Mouse (Mus musculus) limb, embryonic 14.5 days (tissue): Measurements from ENCODE around the gene Olfr346. TPM values are rescaled to one million over a fixed set of nuclear protein-coding genes. Genes with fewer than 3 reads are reported as not detected.

Experiments used
- ATAC-seq: fragments of 200-750 bp; cut with Nextera tagmentation; 2 replicates; pipeline ENCODE4 v1.8.0; 2017; ENCODE audit warnings: low read depth, moderate number of reproducible peaks, moderate TSS enrichment; ENCODE audit not compliant: low FRiP score
- DNase-seq: peaks from one replicate; pipeline ENCODE4 v3.0.0-alpha.2; 2015; ENCODE audit warnings: low spot score
- H3K27ac ChIP-seq: fragments of 300-500 bp; sonication (generic); replicated peaks from 2 replicates; pipeline ENCODE4 v1.5.1; 2014; ENCODE audit warnings: low read depth, mild to moderate bottlenecking, low read length, moderate library complexity, mixed read lengths
- H3K27me3 ChIP-seq: fragments of 300-500 bp; sonication (generic); 2 replicates; pipeline ENCODE4 v1.6.1; 2014; ENCODE audit warnings: low read length, mixed read lengths; ENCODE audit not compliant: control insufficient read depth, insufficient read depth
- H3K36me3 ChIP-seq: fragments of 300-500 bp; sonication (generic); 2 replicates; pipeline ENCODE4 v1.6.1; 2014; ENCODE audit warnings: mild to moderate bottlenecking, low read length, moderate library complexity, mixed read lengths; ENCODE audit not compliant: control insufficient read depth, insufficient read depth
- H3K4me1 ChIP-seq: fragments of 300-500 bp; sonication (generic); 2 replicates; pipeline ENCODE4 v1.6.1; 2014; ENCODE audit warnings: antibody characterized with exemption, low read length, mixed read lengths; ENCODE audit not compliant: control insufficient read depth, insufficient read depth
- H3K4me2 ChIP-seq: fragments of 300-500 bp; sonication (generic); replicated peaks from 2 replicates; pipeline ENCODE4 v1.6.1; 2014; ENCODE audit warnings: low read depth, mild to moderate bottlenecking, low read length, moderate library complexity; ENCODE audit not compliant: severe bottlenecking
- H3K4me3 ChIP-seq: fragments of 300-500 bp; sonication (generic); replicated peaks from 2 replicates; pipeline ENCODE4 v1.5.1; 2014; ENCODE audit warnings: low read length
- H3K9ac ChIP-seq: fragments of 300-500 bp; sonication (generic); 2 replicates; pipeline ENCODE4 v1.6.1; 2014; ENCODE audit warnings: mild to moderate bottlenecking, low read depth, low read length, moderate library complexity; ENCODE audit not compliant: severe bottlenecking
- H3K9me3 ChIP-seq: fragments of 300-500 bp; sonication (generic); 2 replicates; pipeline ENCODE4 v1.6.1; 2016; ENCODE audit warnings: low read length; ENCODE audit not compliant: control insufficient read depth
- POLR2A ChIP-seq: fragments of 200-500 bp; IDR thresholded peaks from 2 replicates; pipeline ENCODE4 v1.8.0; 2012; ENCODE audit warnings: inconsistent platforms, mild to moderate bottlenecking, moderate library complexity, borderline replicate concordance; ENCODE audit not compliant: insufficient read depth, insufficient read length; ENCODE audit errors: extremely low read depth
- WGBS: fragments of 180-500 bp; shearing (Covaris S2); extraction: QIAGEN DNeasy Blood & Tissue Kit; methylation state at CpG from one replicate; pipeline ENCODE4 v1.1.7; 2014; 5-methylcytosine and 5-hydroxymethylcytosine counted together
- polyA plus RNA-seq, 2 experiments: library from polyadenylated mRNA; depleted of rRNA in 1 of 2; stranded (reverse) in 1 of 2; unstranded in 1 of 2; fragments of >200 nt; fragmentation: Nextera tagmentation in 1 of 2; extraction: Ambion mirVana in 1 of 2; gene quantifications; 2 replicates each; pipeline versions ENCODE4 v1.2.1 to v1.2.3; 2012 to 2014

The Olfr346 gene
- polyA plus RNA-seq (2012; rRNA removed) (not detected in 2 replicates), polyA plus RNA-seq (2014; fragmentation: Nextera tagmentation; extraction: Ambion mirVana) (not detected in 2 replicates)

DNA sequence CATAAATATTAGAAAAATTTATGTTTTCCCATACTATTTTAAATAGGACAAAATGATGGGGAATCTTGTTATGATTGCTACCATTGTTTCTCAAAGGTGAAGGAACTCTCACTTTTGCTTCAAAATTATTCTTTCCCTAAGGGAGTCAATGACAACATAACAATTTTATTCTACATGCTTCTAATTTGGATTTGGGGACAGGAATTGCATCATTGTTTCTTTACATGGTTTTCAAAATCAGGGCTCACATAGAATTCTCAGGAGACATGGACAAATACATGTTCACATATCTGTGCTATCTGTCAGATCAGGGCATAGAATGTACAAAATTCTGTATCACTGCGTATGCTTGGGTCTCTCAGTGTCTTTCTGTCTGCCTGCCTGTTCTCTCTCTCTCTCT, at the start of gene Olfr346:
Gene Olfr346 (plus strand): TSS at position 301 of the 400 bp plus-strand sequence.
- Histone ChIP-seq H3K9me3 (no peaks in the 10 kb centered on the region), H3K36me3 (no peaks in the 10 kb centered on the region), H3K4me3 (no peak within 1 kb of the TSS), H3K4me1 (no peaks in the 10 kb centered on the region), H3K4me2 (no peak within 1 kb of the TSS), H3K27ac (no peak within 1 kb of the TSS), H3K27me3 (no peaks in the 10 kb centered on the region), H3K9ac (no peak within 1 kb of the TSS)
- no peak for ATAC-seq
- TF ChIP-seq POLR2A, result no peak
- no peak for DNase-seq
- 88% methylated on average over 1 of the region's 1 CpGs for WGBS

DNA sequence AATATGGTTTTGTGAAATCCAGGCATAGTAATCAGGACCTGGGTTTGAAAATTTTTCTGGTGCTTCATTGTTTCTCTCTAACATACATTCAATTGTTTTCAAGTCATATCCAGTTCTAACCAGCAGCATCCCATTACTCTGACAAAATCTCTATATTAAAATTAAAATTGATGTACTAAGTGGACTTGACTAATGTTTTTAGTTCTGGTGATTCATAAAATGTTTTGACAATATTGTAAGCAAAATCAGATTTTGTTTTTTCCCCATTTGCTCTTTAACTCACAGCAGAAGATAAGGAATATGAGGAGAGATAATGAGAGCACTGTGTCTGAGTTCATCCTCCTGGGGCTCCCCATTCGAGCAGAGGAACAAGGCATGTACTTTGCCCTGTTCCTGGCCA, 45.8 kb upstream of the Olfr346 start, which contains the start of gene Olfr345:
Gene Olfr345 (plus strand): TSS at position 301 of the 400 bp plus-strand sequence.
- Histone ChIP-seq H3K4me1 (no peaks in the 10 kb centered on the region), H3K27me3 (no peaks in the 10 kb centered on the region), H3K27ac (no peak within 1 kb of the TSS), H3K36me3 (no peaks in the 10 kb centered on the region), H3K9me3 (0 out of 2 replicates have a peak, but pooled peaks cover 4% of the 10 kb centered on the region), H3K9ac (no peak within 1 kb of the TSS), H3K4me2 (no peak within 1 kb of the TSS), H3K4me3 (no peak within 1 kb of the TSS)
- DNase-seq (no peak), ATAC-seq (no peak)
- TF ChIP-seq POLR2A, result no peak
- WGBS, result 79% methylated on average over 1 of the region's 1 CpGs

DNA sequence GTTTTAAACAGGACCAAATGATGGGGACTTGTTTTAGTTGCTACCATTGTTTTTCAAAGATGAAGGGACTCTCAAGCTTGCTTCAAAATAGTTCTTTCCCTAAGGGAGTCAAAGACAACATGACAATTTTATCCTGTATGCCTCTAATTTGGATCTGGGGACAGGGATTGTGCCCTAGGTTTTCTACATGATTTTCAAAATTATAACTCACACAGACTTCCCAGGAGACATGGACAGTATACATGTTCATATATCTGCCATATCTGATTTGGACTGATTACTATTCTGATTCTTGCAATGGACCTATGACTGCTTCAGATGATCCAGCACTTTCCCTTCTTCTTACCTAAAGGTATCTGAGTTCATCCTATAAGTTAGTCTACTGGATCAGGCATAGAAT, 46.0 kb downstream of the Olfr346 start, which contains the start of gene Olfr347:
Gene Olfr347 (plus strand): TSS at position 301 of the 400 bp plus-strand sequence.
- H3K36me3 ChIP-seq, result no peaks in the 10 kb centered on the region
- ATAC-seq (no peak), DNase-seq (no peak)
- no peaks in the 10 kb centered on the region for H3K4me1 ChIP-seq
- H3K27ac ChIP-seq, result no peak within 1 kb of the TSS
- no peak for TF ChIP-seq POLR2A
- no peak within 1 kb of the TSS for H3K4me3 ChIP-seq
- no peaks in the 10 kb centered on the region for H3K9me3 ChIP-seq
- no peak within 1 kb of the TSS for H3K4me2 ChIP-seq
- H3K9ac ChIP-seq, result no peak within 1 kb of the TSS
- H3K27me3 ChIP-seq, result no peaks in the 10 kb centered on the region

DNA sequence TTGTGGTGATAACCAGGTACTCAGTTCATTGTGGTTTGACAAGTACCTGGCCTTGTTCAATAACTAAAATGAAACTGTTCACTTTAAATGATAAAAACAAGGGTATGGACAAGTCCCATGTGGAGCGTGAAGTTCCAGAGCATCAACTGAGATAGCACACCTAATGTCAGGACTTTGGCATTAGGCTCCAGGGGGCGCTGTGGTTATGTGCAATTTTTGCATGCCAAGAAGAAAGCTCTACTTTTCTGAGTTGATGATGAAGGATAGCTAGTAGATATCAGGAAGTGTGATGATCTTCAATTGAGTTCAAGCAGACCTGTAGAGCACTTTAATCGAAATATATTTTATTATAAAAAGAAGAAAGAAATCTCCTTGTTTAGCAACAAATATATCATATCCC, 50.6 kb downstream of the Olfr346 start:
- 54% methylated on average over 3 of the region's 3 CpGs for WGBS
- H3K4me3 ChIP-seq, result no peak overlapping the region
- no peaks in the 10 kb centered on the region for H3K9me3 ChIP-seq
- TF ChIP-seq POLR2A, result no peak
- no peak overlapping the region for H3K4me2 ChIP-seq
- no peaks in the 10 kb centered on the region for H3K4me1 ChIP-seq
- DNase-seq (no peak), ATAC-seq (no peak)
- no peaks in the 10 kb centered on the region for H3K27me3 ChIP-seq
- no peak overlapping the region for H3K27ac ChIP-seq
- no peak overlapping the region for H3K9ac ChIP-seq
- H3K36me3 ChIP-seq, result no peaks in the 10 kb centered on the region

Other genes with a start within 250 kb of the Olfr346 start
- gene Olfr340, start 233.2 kb upstream of the Olfr346 start, polyA plus RNA-seq (2012; rRNA removed), result not detected in 2 replicates
- not detected in 2 replicates for gene Olfr340, start 233.2 kb upstream of the Olfr346 start, polyA plus RNA-seq (2014; fragmentation: Nextera tagmentation; extraction: Ambion mirVana)
- not detected in 2 replicates for gene Olfr341, start 203.3 kb upstream of the Olfr346 start, polyA plus RNA-seq (2012; rRNA removed)
- not detected in 2 replicates for gene Olfr341, start 203.3 kb upstream of the Olfr346 start, polyA plus RNA-seq (2014; fragmentation: Nextera tagmentation; extraction: Ambion mirVana)
- not detected in 2 replicates for gene Olfr342, start 160.8 kb upstream of the Olfr346 start, polyA plus RNA-seq (2012; rRNA removed)
- not detected in 2 replicates for gene Olfr342, start 160.8 kb upstream of the Olfr346 start, polyA plus RNA-seq (2014; fragmentation: Nextera tagmentation; extraction: Ambion mirVana)
- not detected in 2 replicates for gene Olfr344, start 119.1 kb upstream of the Olfr346 start, polyA plus RNA-seq (2012; rRNA removed)
- gene Olfr344, start 119.1 kb upstream of the Olfr346 start, polyA plus RNA-seq (2014; fragmentation: Nextera tagmentation; extraction: Ambion mirVana), result not detected in 2 replicates
- gene Olfr345, start 45.7 kb upstream of the Olfr346 start, polyA plus RNA-seq (2012; rRNA removed), result not detected in 2 replicates
- gene Olfr345, start 45.7 kb upstream of the Olfr346 start, polyA plus RNA-seq (2014; fragmentation: Nextera tagmentation; extraction: Ambion mirVana), result not detected in 2 replicates
- not detected in 2 replicates for gene Olfr347, start 46.1 kb downstream of the Olfr346 start, polyA plus RNA-seq (2012; rRNA removed)
- not detected in 2 replicates for gene Olfr347, start 46.1 kb downstream of the Olfr346 start, polyA plus RNA-seq (2014; fragmentation: Nextera tagmentation; extraction: Ambion mirVana)
- gene Olfr348, start 98.5 kb downstream of the Olfr346 start, polyA plus RNA-seq (2012; rRNA removed), result not detected in 2 replicates
- not detected in 2 replicates for gene Olfr348, start 98.5 kb downstream of the Olfr346 start, polyA plus RNA-seq (2014; fragmentation: Nextera tagmentation; extraction: Ambion mirVana)
- not detected in 2 replicates for gene Olfr50, start 104.8 kb downstream of the Olfr346 start, polyA plus RNA-seq (2012; rRNA removed)
- not detected in 2 replicates for gene Olfr50, start 104.8 kb downstream of the Olfr346 start, polyA plus RNA-seq (2014; fragmentation: Nextera tagmentation; extraction: Ambion mirVana)
- not detected in 2 replicates for gene Olfr3, start 131.2 kb downstream of the Olfr346 start, polyA plus RNA-seq (2012; rRNA removed)
- not detected in 2 replicates for gene Olfr3, start 131.2 kb downstream of the Olfr346 start, polyA plus RNA-seq (2014; fragmentation: Nextera tagmentation; extraction: Ambion mirVana)
- gene Olfr350, start 160.5 kb downstream of the Olfr346 start, polyA plus RNA-seq (2012; rRNA removed), result not detected in 2 replicates
- not detected in 2 replicates for gene Olfr350, start 160.5 kb downstream of the Olfr346 start, polyA plus RNA-seq (2014; fragmentation: Nextera tagmentation; extraction: Ambion mirVana)
- gene Olfr351, start 176.9 kb downstream of the Olfr346 start, polyA plus RNA-seq (2012; rRNA removed), result not detected in 2 replicates
- not detected in 2 replicates for gene Olfr351, start 176.9 kb downstream of the Olfr346 start, polyA plus RNA-seq (2014; fragmentation: Nextera tagmentation; extraction: Ambion mirVana)
- not detected in 2 replicates for gene Olfr352, start 182.7 kb downstream of the Olfr346 start, polyA plus RNA-seq (2012; rRNA removed)
- not detected in 2 replicates for gene Olfr352, start 182.7 kb downstream of the Olfr346 start, polyA plus RNA-seq (2014; fragmentation: Nextera tagmentation; extraction: Ambion mirVana)
- gene Olfr353, start 207.1 kb downstream of the Olfr346 start, polyA plus RNA-seq (2012; rRNA removed), result not detected in 2 replicates
- gene Olfr353, start 207.1 kb downstream of the Olfr346 start, polyA plus RNA-seq (2014; fragmentation: Nextera tagmentation; extraction: Ambion mirVana), result not detected in 2 replicates
- gene Olfr354, start 219.9 kb downstream of the Olfr346 start, polyA plus RNA-seq (2012; rRNA removed), result not detected in 2 replicates
- not detected in 2 replicates for gene Olfr354, start 219.9 kb downstream of the Olfr346 start, polyA plus RNA-seq (2014; fragmentation: Nextera tagmentation; extraction: Ambion mirVana)
- not detected in 2 replicates for gene Olfr355, start 243.1 kb downstream of the Olfr346 start, polyA plus RNA-seq (2012; rRNA removed)
- gene Olfr355, start 243.1 kb downstream of the Olfr346 start, polyA plus RNA-seq (2014; fragmentation: Nextera tagmentation; extraction: Ambion mirVana), result not detected in 2 replicates